Mouse (Mus musculus) cerebellum, adult 9-11 months (tissue): ENCODE data around the gene Ubd.
A peak's percentile ranks its signal among the peaks of the same experiment; 100 is the strongest.
"Not testable (repeated sequence)": the region's sequence is repeated elsewhere in the genome, so short reads cannot be mapped to it uniquely, and the experiment has no call there.

ENCODE experiments used
- DNase-seq: peaks from one replicate; pipeline ENCODE4 v3.0.0; 2022

Gene Ubd

GRCm38 (mm10) chr17:37193656-37194055 is at the start of gene Ubd:
Gene Ubd (plus strand): TSS chr17:37193892.
- DNase-seq = no peak

GRCm38 (mm10) chr17:37161394-37161793 is 32.3 kb upstream of the Ubd start, which contains the start of gene Olfr93:
Gene Olfr93 (minus strand): TSS chr17:37161494.
- DNase-seq = no peak

- no peak for DNase-seq
Measured at GRCm38 (mm10) chr17:37185474-37185873, 8.2 kb upstream of the Ubd start.

- no peak for DNase-seq
Measured at GRCm38 (mm10) chr17:37190711-37191110, 3.0 kb upstream of the Ubd start.

GRCm38 (mm10) chr17:37193032-37193431 is 660 bp upstream of the Ubd start:
- no peak for DNase-seq

GRCm38 (mm10) chr17:37194782-37195181 is 1.1 kb downstream of the Ubd start:
- no peak for DNase-seq

- DNase-seq = no peak
Measured at GRCm38 (mm10) chr17:37196845-37197724, 3.4 kb downstream of the Ubd start.

GRCm38 (mm10) chr17:37200894-37201293 is 7.2 kb downstream of the Ubd start, which contains the start of gene Olfr94:
Gene Olfr94 (minus strand): TSS chr17:37200994.
- no peak for DNase-seq

GRCm38 (mm10) chr17:37203206-37203916 is 9.7 kb downstream of the Ubd start:
- DNase-seq = peak; percentile 62

GRCm38 (mm10) chr17:37203917-37204236 is 10.2 kb downstream of the Ubd start:
- DNase-seq = no peak

- peak; percentile 12 for DNase-seq
Measured at GRCm38 (mm10) chr17:37210884-37211768, 17.4 kb downstream of the Ubd start.

- no peak for DNase-seq
Measured at GRCm38 (mm10) chr17:37213018-37213417, 19.3 kb downstream of the Ubd start, which contains the start of gene Olfr95. Gene Olfr95 (minus strand): TSS chr17:37213118.

- DNase-seq = no peak
Measured at GRCm38 (mm10) chr17:37218486-37218885, 24.8 kb downstream of the Ubd start.

GRCm38 (mm10) chr17:37219846-37220245 is 26.2 kb downstream of the Ubd start, which contains the start of gene Olfr96:
Gene Olfr96 (plus strand): TSS chr17:37220146.
- DNase-seq = no peak

GRCm38 (mm10) chr17:37221879-37222278 is 28.2 kb downstream of the Ubd start:
- no peak for DNase-seq

GRCm38 (mm10) chr17:37237230-37237629 is 43.5 kb downstream of the Ubd start, which contains the start of gene Olfr97:
Gene Olfr97 (minus strand): TSS chr17:37237330.
- not testable (repeated sequence) for DNase-seq

GRCm38 (mm10) chr17:37242198-37242597 is 48.5 kb downstream of the Ubd start:
- no peak for DNase-seq
